Mouse (Mus musculus) heart, postnatal 0 days (tissue): ENCODE measurements at regions not wholly inside any gene's neighbourhood (a gene's known extent, or its start where the extent isn't known, plus 50 kb on each side); places are given as distances from the start of the nearest gene placed in this dataset.

Experiments used
- CTCF ChIP-seq: IDR thresholded peaks from 2 replicates; pipeline ENCODE4 v1.5.1; 2016; ENCODE audit warnings: antibody characterized with exemption, control low read depth, low read depth
- EP300 ChIP-seq: IDR thresholded peaks from 2 replicates; pipeline ENCODE4 v1.6.1; 2016; ENCODE audit warnings: antibody characterized with exemption, low read depth

- TF ChIP-seq CTCF (no peak), EP300 (no peak)
Observed at GRCm38 (mm10) chr6:120592705-120593104, 61.6 kb upstream of the Hdhd5 start.
